Mouse (Mus musculus) right cerebral cortex, postnatal 14 days (tissue): ENCODE measurements at regions not wholly inside any gene's neighbourhood (a gene's known extent, or its start where the extent isn't known, plus 50 kb on each side); places are given as distances from the start of the nearest gene placed in this dataset.
"Not testable (repeated sequence)": the region's sequence is repeated elsewhere in the genome, so short reads cannot be mapped to it uniquely, and the experiment has no call there.

Experiments
- DNase-seq: peaks from one replicate; pipeline ENCODE4 v3.0.0; 2022

- DNase-seq: no peak
Observed at GRCm38 (mm10) chr8:42442786-42443185, 698.5 kb downstream of the Triml1 start.

- no peak for DNase-seq
Observed at GRCm38 (mm10) chr8:42402632-42403031, 738.7 kb downstream of the Triml1 start.

GRCm38 (mm10) chr8:42396886-42397285 is 744.4 kb downstream of the Triml1 start:
- DNase-seq: no peak

- no peak for DNase-seq
Observed at GRCm38 (mm10) chr8:42388816-42389215, 752.5 kb downstream of the Triml1 start.

- DNase-seq: no peak
Observed at GRCm38 (mm10) chr8:42348073-42348603, 793.1 kb downstream of the Triml1 start.

- DNase-seq: no peak
Observed at GRCm38 (mm10) chr8:42334708-42335107, 806.6 kb downstream of the Triml1 start.

GRCm38 (mm10) chr8:42324663-42325062 is 816.6 kb downstream of the Triml1 start:
- no peak for DNase-seq

- DNase-seq: no peak
Observed at GRCm38 (mm10) chr8:42322862-42323261, 818.4 kb downstream of the Triml1 start.

GRCm38 (mm10) chr8:42311060-42311459 is 830.2 kb downstream of the Triml1 start:
- DNase-seq: no peak

- DNase-seq: no peak
Observed at GRCm38 (mm10) chr8:42291392-42291791, 849.9 kb downstream of the Triml1 start.

GRCm38 (mm10) chr8:42282011-42282410 is 859.3 kb downstream of the Triml1 start:
- DNase-seq: no peak

- DNase-seq: no peak
Observed at GRCm38 (mm10) chr8:42253358-42253757, 836.5 kb upstream of the Frg1 start.

- not testable (repeated sequence) for DNase-seq
Observed at GRCm38 (mm10) chr8:42242321-42242720, 825.4 kb upstream of the Frg1 start.

- DNase-seq: no peak
Observed at GRCm38 (mm10) chr8:42219857-42220600, 803.2 kb upstream of the Frg1 start.

- no peak for DNase-seq
Observed at GRCm38 (mm10) chr8:42210943-42211342, 794.1 kb upstream of the Frg1 start.

- no peak for DNase-seq
Observed at GRCm38 (mm10) chr8:42209989-42210388, 793.1 kb upstream of the Frg1 start.

- no peak for DNase-seq
Observed at GRCm38 (mm10) chr8:42197257-42197656, 780.4 kb upstream of the Frg1 start.

- no peak for DNase-seq
Observed at GRCm38 (mm10) chr8:42193902-42194550, 777.2 kb upstream of the Frg1 start.

GRCm38 (mm10) chr8:42187083-42187482 is 770.2 kb upstream of the Frg1 start:
- no peak for DNase-seq

- no peak for DNase-seq
Observed at GRCm38 (mm10) chr8:42183288-42183878, 766.5 kb upstream of the Frg1 start.

GRCm38 (mm10) chr8:42162441-42162840 is 745.6 kb upstream of the Frg1 start:
- DNase-seq: no peak

GRCm38 (mm10) chr8:42157006-42157405 is 740.1 kb upstream of the Frg1 start:
- DNase-seq: no peak

GRCm38 (mm10) chr8:42156588-42156987 is 739.7 kb upstream of the Frg1 start:
- DNase-seq: no peak

GRCm38 (mm10) chr8:42144685-42145084 is 727.8 kb upstream of the Frg1 start:
- DNase-seq: no peak
